Mouse (Mus musculus) kidney, embryonic 14.5 days (tissue): ENCODE measurements around the gene Ryr1. TPM values are rescaled to one million over a fixed set of nuclear protein-coding genes. Genes with fewer than 3 reads are reported as not detected.

Source experiments
- ATAC-seq: fragments of 200-750 bp; cut with Nextera tagmentation; 2 replicates; pipeline ENCODE4 v1.8.0; 2017; ENCODE audit warnings: moderate number of reproducible peaks, mild to moderate bottlenecking, moderate TSS enrichment, moderate library complexity; ENCODE audit not compliant: low FRiP score, low TSS enrichment
- H3K27ac ChIP-seq: fragments of 300-500 bp; sonication (generic); 2 replicates; pipeline ENCODE4 v1.5.1; 2014; ENCODE audit warnings: low read depth, mild to moderate bottlenecking, low read length, moderate library complexity, mixed read lengths
- H3K27me3 ChIP-seq: fragments of 300-500 bp; sonication (generic); 2 replicates; pipeline ENCODE4 v1.6.1; 2014; ENCODE audit warnings: mild to moderate bottlenecking, low read length; ENCODE audit not compliant: control insufficient read depth, insufficient read depth
- H3K36me3 ChIP-seq: fragments of 300-500 bp; sonication (generic); 2 replicates; pipeline ENCODE4 v1.6.1; 2014; ENCODE audit warnings: low read length, mixed read lengths; ENCODE audit not compliant: control insufficient read depth, insufficient read depth
- H3K4me1 ChIP-seq: fragments of 300-500 bp; sonication (generic); 2 replicates; pipeline ENCODE4 v1.6.1; 2014; ENCODE audit warnings: low read length, mixed read lengths; ENCODE audit not compliant: control insufficient read depth, insufficient read depth
- H3K4me2 ChIP-seq: fragments of 300-500 bp; sonication (generic); replicated peaks from 2 replicates; pipeline ENCODE4 v1.6.1; 2014; ENCODE audit warnings: low read depth, mild to moderate bottlenecking, low read length
- H3K4me3 ChIP-seq: fragments of 300-500 bp; sonication (generic); 2 replicates; pipeline ENCODE4 v1.5.1; 2014; ENCODE audit warnings: mild to moderate bottlenecking, low read length
- H3K9ac ChIP-seq: fragments of 300-500 bp; sonication (generic); 2 replicates; pipeline ENCODE4 v1.6.1; 2014; ENCODE audit warnings: low read depth, mild to moderate bottlenecking, low read length, moderate library complexity
- H3K9me3 ChIP-seq: fragments of 300-500 bp; sonication (generic); 2 replicates; pipeline ENCODE4 v1.6.1; 2016; ENCODE audit warnings: low read length; ENCODE audit not compliant: control insufficient read depth
- WGBS: fragments of 180-500 bp; shearing (Covaris S2); extraction: QIAGEN DNeasy Blood & Tissue Kit; methylation state at CpG from one replicate; pipeline ENCODE4 v1.1.7; 2014; 5-methylcytosine and 5-hydroxymethylcytosine counted together
- polyA plus RNA-seq: library from polyadenylated mRNA; unstranded; fragments of >200 nt; fragmentation: Nextera tagmentation; extraction: Ambion mirVana; gene quantifications from 2 replicates; pipeline ENCODE4 v1.2.1, GENCODE M21; 2014

Gene Ryr1
- polyA plus RNA-seq, 1 experiment from 2014 or later, result 1.1 TPM

DNA sequence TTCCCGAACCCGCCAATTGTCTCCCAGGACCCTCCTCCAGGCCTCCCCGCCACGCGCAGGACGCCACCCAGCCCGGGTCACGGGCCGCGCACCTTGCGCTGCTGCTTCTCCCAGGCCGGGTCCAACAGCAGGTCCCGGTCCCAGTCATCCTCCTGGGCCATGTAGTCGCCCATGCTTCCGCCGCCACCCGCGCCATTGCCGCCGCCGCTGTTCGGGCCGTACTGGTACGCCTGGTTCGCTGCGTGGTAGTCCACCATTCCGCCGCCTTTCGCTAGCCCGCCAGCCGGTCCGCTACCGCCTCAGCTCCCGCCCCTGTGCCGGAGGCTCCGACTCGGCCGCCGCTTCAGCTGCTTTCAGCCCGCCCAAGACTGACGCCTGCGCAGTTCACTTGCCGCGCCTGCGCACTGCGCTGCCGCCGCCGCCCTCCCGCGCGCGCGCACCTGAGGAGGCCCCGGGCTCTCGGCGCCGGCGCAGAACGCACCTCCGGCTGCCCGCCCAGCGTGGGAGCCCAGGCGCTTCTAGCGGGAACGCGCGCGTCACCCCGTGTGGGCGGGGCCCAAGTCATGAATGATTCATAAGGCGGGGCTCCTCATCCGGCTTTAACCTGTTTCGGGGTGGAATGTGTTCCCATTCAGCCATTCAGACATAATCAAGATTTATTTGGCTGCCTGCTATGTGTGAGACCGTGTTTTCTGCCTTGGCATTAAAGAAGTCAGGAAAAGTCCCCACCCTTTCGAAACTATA lies 162.9 kb downstream of the Ryr1 start, which contains the start of gene Actn4:
TSS of gene Actn4 (minus strand) at position 414 of the 744 bp plus-strand sequence.
- ATAC-seq, result peak; percentile 90
- Histone ChIP-seq H3K27me3 (no peaks in the 10 kb centered on the region), H3K4me2 (peak within 1 kb of the TSS; percentile 90), H3K9me3 (no peaks in the 10 kb centered on the region), H3K9ac (peak within 1 kb of the TSS; percentile 95), H3K36me3 (no peaks in the 10 kb centered on the region), H3K4me1 (peaks cover 37% of the 10 kb centered on the region), H3K4me3 (peak within 1 kb of the TSS; percentile 100), H3K27ac (peak within 1 kb of the TSS; percentile 83)
- under 1% methylated on average over 71 of the region's 76 CpGs for whole genome bisulfite sequencing

- H3K9me3 ChIP-seq, result no peaks in the 10 kb centered on the region
- no peaks in the 10 kb centered on the region for H3K27me3 ChIP-seq
- H3K9ac ChIP-seq, result peak overlapping the region; percentile 95
- no peak for ATAC-seq
- peak overlapping the region; percentile 83 for H3K27ac ChIP-seq
- H3K4me3 ChIP-seq, result peak overlapping the region; percentile 100
- 0% methylated on average over 7 of the region's 7 CpGs for whole genome bisulfite sequencing
- peak overlapping the region; percentile 90 for H3K4me2 ChIP-seq
- peaks cover 39% of the 10 kb centered on the region for H3K4me1 ChIP-seq
- H3K36me3 ChIP-seq, result no peaks in the 10 kb centered on the region
These were observed 163.4 kb downstream of the Ryr1 start for GRCm38 (mm10) chr7:28961584-28961926.

GRCm38 (mm10) chr7:28960354-28961046 lies 164.5 kb downstream of the Ryr1 start:
- Histone ChIP-seq H3K4me2 (peak overlapping the region; percentile 90), H3K27ac (peak overlapping the region; percentile 52; the same call in 1 of the 2 replicates), H3K4me1 (peaks cover 39% of the 10 kb centered on the region), H3K36me3 (no peaks in the 10 kb centered on the region), H3K4me3 (peak overlapping the region; percentile 100), H3K27me3 (no peaks in the 10 kb centered on the region), H3K9ac (peak overlapping the region; percentile 95), H3K9me3 (no peaks in the 10 kb centered on the region)
- ATAC-seq, result no peak
- WGBS, result 13% methylated on average over 9 of the region's 9 CpGs

DNA sequence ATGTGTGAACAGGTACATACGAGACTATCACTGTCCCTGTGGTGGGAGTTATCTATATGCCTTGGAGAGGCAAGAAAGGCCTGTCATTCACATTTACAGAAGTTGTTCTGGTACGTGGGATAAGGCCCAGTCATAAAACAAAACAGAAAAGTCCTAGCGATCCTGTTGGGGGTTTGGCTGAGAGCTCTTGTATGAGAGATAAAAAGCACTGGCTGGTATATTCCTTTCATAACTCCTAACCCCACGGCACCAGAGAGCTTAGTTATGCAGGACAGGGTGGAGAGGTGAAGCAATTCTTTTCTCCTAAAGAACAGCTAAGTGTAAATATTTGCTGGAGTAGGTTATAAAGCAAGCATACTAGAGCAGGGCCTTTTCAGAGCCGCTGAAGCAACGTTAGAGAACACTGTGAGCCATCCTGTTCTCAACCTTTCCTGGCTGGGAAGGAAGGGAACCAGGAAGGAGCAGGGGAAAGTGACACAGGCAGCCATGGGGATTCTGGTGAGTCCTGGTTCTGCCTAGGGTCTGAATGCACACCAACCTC lies 165.4 kb downstream of the Ryr1 start:
- Histone ChIP-seq H3K36me3 (no peaks in the 10 kb centered on the region), H3K9me3 (no peaks in the 10 kb centered on the region), H3K4me1 (peaks cover 41% of the 10 kb centered on the region), H3K4me2 (peak overlapping the region; percentile 90), H3K27ac (peak overlapping the region; percentile 51; the same call in 1 of the 2 replicates), H3K9ac (peak overlapping the region; percentile 95; the same call in 1 of the 2 replicates), H3K4me3 (peak overlapping the region; percentile 100), H3K27me3 (no peaks in the 10 kb centered on the region)
- ATAC-seq, result no peak
- 34% methylated on average over 6 of the region's 6 CpGs for WGBS

- Histone ChIP-seq H3K9ac (peak overlapping the region; percentile 31; the same call in 1 of the 2 replicates), H3K4me3 (peak overlapping the region; percentile 100; the same call in 1 of the 2 replicates), H3K4me2 (peak overlapping the region; percentile 90), H3K27ac (peak overlapping the region; percentile 51; the same call in 1 of the 2 replicates), H3K9me3 (no peaks in the 10 kb centered on the region), H3K27me3 (no peaks in the 10 kb centered on the region), H3K36me3 (no peaks in the 10 kb centered on the region), H3K4me1 (peaks cover 46% of the 10 kb centered on the region)
- 14% methylated on average over 1 of the region's 1 CpGs for WGBS
- ATAC-seq, result no peak
These were observed 166.2 kb downstream of the Ryr1 start for GRCm38 (mm10) chr7:28958770-28959169.

- no peak for ATAC-seq
- no peak overlapping the region for H3K4me3 ChIP-seq
- 56% methylated on average over 1 of the region's 1 CpGs for WGBS
- H3K27ac ChIP-seq, result peak overlapping the region; percentile 51; the same call in 1 of the 2 replicates
- H3K27me3 ChIP-seq, result no peaks in the 10 kb centered on the region
- no peaks in the 10 kb centered on the region for H3K9me3 ChIP-seq
- no peaks in the 10 kb centered on the region for H3K36me3 ChIP-seq
- no peak overlapping the region for H3K9ac ChIP-seq
- peak overlapping the region; percentile 90; the same call in 1 of the 2 replicates for H3K4me2 ChIP-seq
- peaks cover 53% of the 10 kb centered on the region for H3K4me1 ChIP-seq
These were observed 166.8 kb downstream of the Ryr1 start for GRCm38 (mm10) chr7:28957997-28958725.

DNA sequence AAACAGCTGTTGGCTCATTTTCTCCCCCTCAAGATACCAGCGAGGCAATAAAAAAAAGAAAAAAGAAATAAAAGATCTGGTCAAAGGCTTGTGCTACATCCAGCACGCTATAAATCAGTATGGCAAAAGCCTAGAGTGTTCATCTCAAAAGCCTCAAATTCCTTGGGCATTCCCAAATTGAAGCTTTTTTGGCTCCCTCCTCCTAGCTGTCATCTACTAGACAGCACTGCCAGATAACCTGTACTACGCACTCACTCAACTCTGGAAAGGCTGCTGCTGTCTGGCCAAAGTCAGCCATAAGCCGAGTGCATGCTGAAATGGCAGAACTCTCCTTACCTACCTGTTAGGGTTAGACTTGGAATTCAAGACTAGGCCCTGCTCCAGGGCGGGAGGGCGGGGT lies 167.7 kb downstream of the Ryr1 start:
- Histone ChIP-seq H3K4me3 (no peak overlapping the region), H3K27ac (no peak overlapping the region), H3K9ac (no peak overlapping the region), H3K27me3 (no peaks in the 10 kb centered on the region), H3K36me3 (no peaks in the 10 kb centered on the region), H3K4me1 (peaks cover 60% of the 10 kb centered on the region), H3K9me3 (no peaks in the 10 kb centered on the region), H3K4me2 (no peak overlapping the region)
- WGBS, result 65% methylated on average over 6 of the region's 6 CpGs
- no peak for ATAC-seq

GRCm38 (mm10) chr7:28956270-28956669 lies 168.7 kb downstream of the Ryr1 start:
- H3K36me3 ChIP-seq, result no peaks in the 10 kb centered on the region

More at GRCm38 (mm10) chr7:28956270-28956669, 168.7 kb downstream of the Ryr1 start:
- H3K27me3 ChIP-seq, result no peaks in the 10 kb centered on the region
- H3K9me3 ChIP-seq, result no peaks in the 10 kb centered on the region
- no peak overlapping the region for H3K4me3 ChIP-seq
- WGBS, result 91% methylated on average over 1 of the region's 1 CpGs
- H3K4me1 ChIP-seq, result peaks cover 69% of the 10 kb centered on the region
- ATAC-seq, result no peak
- no peak overlapping the region for H3K27ac ChIP-seq
- no peak overlapping the region for H3K9ac ChIP-seq
- H3K4me2 ChIP-seq, result no peak overlapping the region
